Mouse (Mus musculus) hindbrain, postnatal 0 days (tissue): ENCODE results near the gene Apex1. TPM values are rescaled to one million over a fixed set of nuclear protein-coding genes. Genes with fewer than 3 reads are reported as not detected.

Experiments
- ATAC-seq: fragments of 200-750 bp; cut with Nextera tagmentation; 2 replicates; pipeline ENCODE4 v1.8.0; 2017; ENCODE audit warnings: mild to moderate bottlenecking, moderate TSS enrichment, moderate library complexity
- DNase-seq: peaks from one replicate; pipeline ENCODE4 v3.0.0-alpha.2; 2015; ENCODE audit warnings: low spot score
- H3K27ac ChIP-seq: fragments of 300-500 bp; sonication (generic); 2 replicates; pipeline ENCODE4 v1.5.1; 2014; ENCODE audit warnings: mild to moderate bottlenecking
- H3K27me3 ChIP-seq: fragments of 300-500 bp; sonication (generic); 2 replicates; pipeline ENCODE4 v1.6.1; 2014; ENCODE audit warnings: low read length, mixed read lengths; ENCODE audit not compliant: insufficient read depth
- H3K36me3 ChIP-seq: fragments of 300-500 bp; sonication (generic); 2 replicates; pipeline ENCODE4 v1.6.1; 2014; ENCODE audit warnings: low read length, mixed read lengths; ENCODE audit not compliant: insufficient read depth
- H3K4me1 ChIP-seq: fragments of 300-500 bp; sonication (generic); 2 replicates; pipeline ENCODE4 v1.6.1; 2014; ENCODE audit warnings: antibody characterized with exemption, low read length, mixed read lengths; ENCODE audit not compliant: insufficient read depth
- H3K4me2 ChIP-seq: fragments of 300-500 bp; sonication (generic); 2 replicates; pipeline ENCODE4 v1.6.1; 2014; ENCODE audit warnings: low read depth, mild to moderate bottlenecking, low read length, moderate library complexity, mixed read lengths
- H3K4me3 ChIP-seq: fragments of 300-500 bp; sonication (generic); 2 replicates; pipeline ENCODE4 v1.5.1; 2014; ENCODE audit warnings: low read length
- H3K9ac ChIP-seq: fragments of 300-500 bp; sonication (generic); replicated peaks from 2 replicates; pipeline ENCODE4 v1.6.1; 2014; ENCODE audit warnings: mild to moderate bottlenecking, low read length, moderate library complexity, mixed read lengths
- H3K9me3 ChIP-seq: fragments of 300-500 bp; sonication (generic); 2 replicates; pipeline ENCODE4 v1.6.1; 2016; ENCODE audit warnings: low read length, mixed read lengths
- CTCF ChIP-seq: IDR thresholded peaks from 2 replicates; pipeline ENCODE4 v1.5.1; 2016; ENCODE audit warnings: antibody characterized with exemption, control low read depth, low read depth
- WGBS: fragments of 180-500 bp; shearing (Covaris S2); extraction: QIAGEN DNeasy Blood & Tissue Kit; methylation state at CpG from one replicate; pipeline ENCODE4 v1.1.7; 2014; 5-methylcytosine and 5-hydroxymethylcytosine counted together
- polyA plus RNA-seq: library from polyadenylated mRNA; unstranded; fragments of >200 nt; fragmentation: Nextera tagmentation; extraction: Ambion mirVana; gene quantifications from 2 replicates; pipeline ENCODE4 v1.2.1, GENCODE M21; 2015
- total RNA-seq: library from RNA; depleted of rRNA; stranded (reverse); fragments of >200 nt; gene quantifications from 2 replicates; pipeline ENCODE4 v1.2.3, GENCODE M21; 2014; rRNA removed

The Apex1 gene
- total RNA-seq, result 68.6 and 70.2 TPM in 2 replicates
- polyA plus RNA-seq, result 145 and 156 TPM in 2 replicates

DNA sequence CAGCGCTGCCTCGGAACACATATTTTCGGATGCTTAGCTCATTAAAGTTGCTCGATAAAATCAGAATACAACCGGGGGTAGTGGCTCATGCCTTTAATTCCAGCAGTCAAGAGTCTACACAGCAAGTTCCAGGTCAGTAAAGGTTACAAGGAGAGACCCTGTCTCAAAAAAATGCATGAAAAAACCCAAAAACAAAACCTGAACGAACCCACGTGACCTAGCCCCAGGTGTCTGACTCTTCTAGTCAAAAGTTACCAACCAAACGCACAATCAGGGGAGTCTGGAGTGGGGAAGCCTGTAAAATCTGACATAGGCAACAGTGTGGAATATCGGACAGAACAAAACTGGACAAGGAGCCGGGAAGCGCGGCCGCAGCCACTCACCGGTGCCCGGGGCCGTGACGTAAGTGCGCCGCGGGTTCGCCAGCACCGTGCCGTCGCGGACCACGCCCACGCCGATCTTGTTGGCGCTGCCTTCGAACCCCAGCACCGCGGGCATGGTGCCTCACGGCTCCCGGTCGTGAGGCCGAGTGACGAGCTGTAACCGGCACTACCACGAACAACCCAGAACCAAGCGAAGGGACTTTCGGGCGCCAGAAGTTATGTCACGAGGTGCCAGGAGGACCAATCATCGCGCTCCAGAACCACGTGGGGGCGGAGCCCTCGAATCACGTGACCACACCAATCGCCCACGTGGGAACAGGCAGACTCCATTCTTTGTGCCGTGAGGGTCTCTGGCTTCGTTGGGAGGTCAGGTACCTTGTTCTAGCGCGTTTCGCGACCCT lies at the start of gene Apex1, which contains the start of gene Osgep:
Gene Apex1, plus strand, starts transcription at position 688 of the 784 bp plus-strand sequence.
Gene Osgep, minus strand, starts transcription at position 613 of the 784 bp plus-strand sequence.
- Histone ChIP-seq H3K36me3 (peaks cover 32% of the 10 kb centered on the region), H3K4me2 (peak within 1 kb of the TSS; percentile 74), H3K4me3 (peak within 1 kb of the TSS; percentile 66), H3K27ac (peak within 1 kb of the TSS; percentile 92), H3K27me3 (no peaks in the 10 kb centered on the region), H3K4me1 (peaks cover 9% of the 10 kb centered on the region; the same call in 1 of the 2 replicates), H3K9ac (peak within 1 kb of the TSS; percentile 76), H3K9me3 (no peaks in the 10 kb centered on the region)
- ATAC-seq (peak; percentile 97), DNase-seq (peak; percentile 98)
- TF ChIP-seq CTCF, result no peak
- WGBS, result under 1% methylated on average over 57 of the region's 57 CpGs

DNA sequence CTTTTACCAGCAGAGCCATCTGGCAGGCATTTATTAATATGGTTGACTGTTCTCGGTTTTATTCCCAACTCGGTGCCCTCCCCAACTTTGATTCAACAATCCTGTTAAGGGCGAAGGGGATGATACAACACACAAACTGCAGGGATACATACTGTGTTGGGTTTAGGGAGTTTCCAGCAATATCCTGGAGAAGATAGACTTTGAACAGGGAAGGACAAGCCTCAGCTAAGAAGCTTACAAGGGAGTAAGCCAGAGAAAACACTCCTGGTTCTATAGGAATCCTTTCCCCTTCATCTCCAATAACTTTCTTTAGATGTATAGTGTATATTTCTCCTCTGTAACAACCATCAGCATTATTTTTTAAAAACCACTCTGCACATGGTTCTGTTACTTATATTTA lies 49.6 kb upstream of the Apex1 start:
- no peak for TF ChIP-seq CTCF
- Histone ChIP-seq H3K27me3 (no peaks in the 10 kb centered on the region), H3K4me1 (no peaks in the 10 kb centered on the region), H3K9me3 (no peaks in the 10 kb centered on the region), H3K4me3 (no peak overlapping the region), H3K9ac (no peak overlapping the region), H3K36me3 (no peaks in the 10 kb centered on the region), H3K27ac (no peak overlapping the region), H3K4me2 (no peak overlapping the region)
- 87% methylated on average over 3 of the region's 3 CpGs for WGBS
- ATAC-seq, result no peak
- no peak for DNase-seq

DNA sequence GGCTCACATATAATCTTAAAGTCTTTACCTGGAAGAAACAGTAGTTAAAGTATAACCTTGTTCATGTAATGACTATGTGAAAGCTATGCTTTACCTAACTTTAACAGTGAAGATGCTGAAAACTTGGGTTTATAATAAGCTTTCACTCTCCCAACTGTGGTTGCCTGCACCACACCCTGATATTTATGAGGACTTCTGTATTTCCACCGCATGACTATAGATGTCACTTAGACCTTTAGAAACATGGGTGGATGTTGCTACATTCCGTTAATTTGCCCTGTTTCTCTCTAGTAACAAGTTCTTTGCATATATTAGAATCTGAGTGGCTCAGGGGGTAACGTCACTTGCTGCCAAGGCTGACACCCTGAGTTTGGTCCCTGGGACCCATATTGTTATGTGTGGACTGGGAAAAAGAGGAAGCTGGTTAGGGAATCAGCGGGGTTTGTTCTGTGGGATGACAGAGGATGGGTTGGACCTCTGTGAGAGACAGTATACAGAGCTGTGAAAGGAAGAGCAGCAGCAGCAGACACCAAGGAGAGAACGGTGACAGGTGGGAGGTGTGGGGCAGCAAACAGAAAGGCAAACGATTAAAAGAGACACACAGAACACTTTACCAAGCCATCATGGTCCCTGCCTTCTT lies 49.1 kb upstream of the Apex1 start:
- TF ChIP-seq CTCF, result no peak
- no peak overlapping the region for H3K27ac ChIP-seq
- DNase-seq (no peak), ATAC-seq (no peak)
- no peaks in the 10 kb centered on the region for H3K9me3 ChIP-seq
- WGBS, result 77% methylated on average over 6 of the region's 6 CpGs
- H3K4me2 ChIP-seq, result no peak overlapping the region
- no peak overlapping the region for H3K4me3 ChIP-seq
- no peaks in the 10 kb centered on the region for H3K36me3 ChIP-seq
- no peaks in the 10 kb centered on the region for H3K27me3 ChIP-seq
- H3K9ac ChIP-seq, result no peak overlapping the region
- no peaks in the 10 kb centered on the region for H3K4me1 ChIP-seq

DNA sequence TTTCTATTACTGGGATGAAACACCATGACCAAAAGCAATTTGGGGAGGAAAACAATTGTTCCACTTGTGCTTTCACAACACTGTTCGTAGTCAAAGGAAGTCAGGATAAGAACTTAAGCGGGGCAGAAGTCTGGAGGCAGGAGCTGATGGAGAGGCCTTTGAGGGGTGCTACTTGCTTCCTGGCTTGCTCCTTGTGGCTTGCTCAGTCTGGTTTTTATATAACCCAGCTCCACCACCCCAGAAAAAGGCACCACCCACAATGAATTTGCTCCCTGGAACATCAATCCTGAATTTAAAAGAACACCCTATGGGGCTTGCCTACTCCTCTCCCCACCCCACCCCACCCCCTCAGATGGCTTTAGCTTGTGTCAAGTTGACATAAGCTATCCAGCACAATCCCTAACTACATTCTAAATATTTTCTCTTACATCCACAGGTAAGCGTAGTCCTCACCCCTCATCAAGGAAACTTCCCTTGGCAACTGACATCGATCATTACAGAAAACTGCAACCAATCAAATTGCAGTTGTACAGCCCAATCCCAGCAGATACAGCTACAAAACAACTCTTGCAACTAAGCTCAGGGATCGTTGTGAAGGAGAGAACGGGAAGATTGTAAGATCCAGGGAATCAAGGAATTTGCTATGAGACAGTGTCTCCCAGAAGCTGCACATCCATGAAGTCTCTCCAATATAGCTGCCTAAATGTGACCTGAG lies 48.4 kb upstream of the Apex1 start:
- H3K36me3 ChIP-seq, result no peaks in the 10 kb centered on the region
- H3K9me3 ChIP-seq, result no peaks in the 10 kb centered on the region
- no peak for DNase-seq
- 84% methylated on average over 6 of the region's 6 CpGs for WGBS
- H3K27me3 ChIP-seq, result no peaks in the 10 kb centered on the region
- H3K27ac ChIP-seq, result no peak overlapping the region
- no peak overlapping the region for H3K4me2 ChIP-seq
- no peak for TF ChIP-seq CTCF
- H3K4me3 ChIP-seq, result no peak overlapping the region
- H3K9ac ChIP-seq, result no peak overlapping the region
- H3K4me1 ChIP-seq, result no peaks in the 10 kb centered on the region
- no peak for ATAC-seq

DNA sequence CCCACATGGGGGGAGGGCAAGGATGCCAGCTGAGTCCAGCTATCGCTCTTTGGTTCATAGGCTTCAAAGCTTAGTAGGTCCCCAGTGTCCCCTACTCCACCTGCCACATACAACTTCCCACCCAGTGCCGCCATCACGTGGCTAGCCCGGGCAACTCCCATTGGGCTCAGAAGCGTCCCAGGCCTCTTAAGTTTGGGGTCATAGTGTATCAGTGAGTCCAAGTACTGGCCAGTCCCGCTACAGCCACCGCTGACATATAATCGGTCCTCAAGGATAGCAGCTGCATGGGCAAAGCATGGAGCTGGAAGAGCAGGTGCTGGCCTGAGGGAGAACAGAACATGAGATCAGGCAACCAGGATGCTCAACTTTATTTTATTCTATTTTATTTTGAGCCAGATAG lies 33.1 kb upstream of the Apex1 start:
- DNase-seq (no peak), ATAC-seq (no peak)
- WGBS, result 94% methylated on average over 8 of the region's 8 CpGs
- Histone ChIP-seq H3K4me3 (no peak overlapping the region), H3K9me3 (no peaks in the 10 kb centered on the region), H3K27me3 (no peaks in the 10 kb centered on the region), H3K36me3 (no peaks in the 10 kb centered on the region), H3K4me1 (peaks cover 5% of the 10 kb centered on the region; the same call in 1 of the 2 replicates), H3K4me2 (no peak overlapping the region), H3K9ac (no peak overlapping the region), H3K27ac (no peak overlapping the region)
- no peak for TF ChIP-seq CTCF

DNA sequence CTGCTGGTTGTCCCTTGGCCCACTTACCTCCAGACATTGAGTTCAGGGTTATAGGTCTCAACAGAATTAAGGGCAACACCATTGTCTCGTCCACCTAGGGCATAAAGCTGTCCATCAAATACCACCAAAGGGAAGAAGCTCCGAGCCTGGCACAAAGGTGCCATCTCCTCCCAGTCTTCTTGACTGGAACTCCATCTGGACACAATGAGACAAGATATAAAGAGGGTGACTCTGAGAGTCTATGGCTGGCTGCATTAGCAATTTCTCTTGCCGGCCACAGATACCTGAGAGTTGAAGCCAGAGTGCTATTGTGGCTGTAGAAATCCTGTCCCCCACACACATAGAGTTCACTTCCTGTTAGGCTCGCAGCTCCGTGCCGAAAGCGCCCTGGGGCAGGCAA lies 32.7 kb upstream of the Apex1 start:
- Histone ChIP-seq H3K4me1 (peaks cover 10% of the 10 kb centered on the region), H3K9ac (no peak overlapping the region), H3K4me3 (no peak overlapping the region), H3K9me3 (no peaks in the 10 kb centered on the region), H3K36me3 (no peaks in the 10 kb centered on the region), H3K4me2 (no peak overlapping the region), H3K27me3 (no peaks in the 10 kb centered on the region), H3K27ac (no peak overlapping the region)
- TF ChIP-seq CTCF, result no peak
- 95% methylated on average over 7 of the region's 7 CpGs for WGBS
- DNase-seq (no peak), ATAC-seq (no peak)
